Mouse (Mus musculus) adrenal gland, postnatal 10 days (tissue): ENCODE results near the gene Cdh15. TPM values are rescaled to one million over a fixed set of nuclear protein-coding genes. Genes with fewer than 3 reads are reported as not detected.

Source experiments
- DNase-seq: peaks from one replicate; pipeline ENCODE4 v3.0.0; 2021; ENCODE audit warnings: mixed read lengths
- long read RNA-seq, 2 experiments: library from polyadenylated mRNA; stranded (forward); transcript quantifications; one replicate each; pipeline ENCODE4 v2.0.0; 2021
- total RNA-seq, 2 experiments: library from RNA; stranded (reverse); gene quantifications; 2 replicates each; pipeline ENCODE4 v1.2.3; 2021

Gene Cdh15
- 1 to 10 TPM in 1 of 2 experiments, under 1 TPM in 1; 0.75 to 1.9 TPM for total RNA-seq
- long read RNA-seq, experiment 1, partial matches to known transcripts, result 1 of 3 reads
- long read RNA-seq, experiment 1, other reads (novel, unspliced or antisense), result 0 of 3 reads
- long read RNA-seq, experiment 2, result 0 reads

- peak; percentile 72 for DNase-seq
Observed at GRCm38 (mm10) chr8:122847829-122848561, at the start of gene Cdh15. Gene Cdh15 (plus strand): TSS chr8:122847966.

GRCm38 (mm10) chr8:122803906-122804761 lies 43.6 kb upstream of the Cdh15 start:
- DNase-seq, result no peak

- DNase-seq, result peak; percentile 54
Observed at GRCm38 (mm10) chr8:122805349-122805748, 42.4 kb upstream of the Cdh15 start.

- no peak for DNase-seq
Observed at GRCm38 (mm10) chr8:122806956-122807538, 40.7 kb upstream of the Cdh15 start.

- peak; percentile 73 for DNase-seq
Observed at GRCm38 (mm10) chr8:122807907-122808306, 39.9 kb upstream of the Cdh15 start.

- peak; percentile 45 for DNase-seq
Observed at GRCm38 (mm10) chr8:122810376-122810775, 37.4 kb upstream of the Cdh15 start.

GRCm38 (mm10) chr8:122811870-122812494 lies 35.8 kb upstream of the Cdh15 start:
- no peak for DNase-seq

GRCm38 (mm10) chr8:122812610-122813250 lies 35.0 kb upstream of the Cdh15 start:
- no peak for DNase-seq

GRCm38 (mm10) chr8:122814608-122815007 lies 33.2 kb upstream of the Cdh15 start:
- no peak for DNase-seq

GRCm38 (mm10) chr8:122816965-122817364 lies 30.8 kb upstream of the Cdh15 start:
- no peak for DNase-seq

GRCm38 (mm10) chr8:122817724-122818496 lies 29.9 kb upstream of the Cdh15 start:
- DNase-seq, result no peak

- DNase-seq, result no peak
Observed at GRCm38 (mm10) chr8:122819776-122820175, 28.0 kb upstream of the Cdh15 start.

- DNase-seq, result no peak
Observed at GRCm38 (mm10) chr8:122824571-122824970, 23.2 kb upstream of the Cdh15 start.

- no peak for DNase-seq
Observed at GRCm38 (mm10) chr8:122824986-122825385, 22.8 kb upstream of the Cdh15 start.

- DNase-seq, result no peak
Observed at GRCm38 (mm10) chr8:122825408-122825807, 22.4 kb upstream of the Cdh15 start.

- no peak for DNase-seq
Observed at GRCm38 (mm10) chr8:122829396-122829795, 18.4 kb upstream of the Cdh15 start.

GRCm38 (mm10) chr8:122830349-122831061 lies 17.3 kb upstream of the Cdh15 start:
- DNase-seq, result peak; percentile 97

- no peak for DNase-seq
Observed at GRCm38 (mm10) chr8:122834416-122834815, 13.3 kb upstream of the Cdh15 start.

- DNase-seq, result peak; percentile 87
Observed at GRCm38 (mm10) chr8:122834971-122835370, 12.8 kb upstream of the Cdh15 start.

- DNase-seq, result no peak
Observed at GRCm38 (mm10) chr8:122836199-122836598, 11.6 kb upstream of the Cdh15 start.
